In the genomic region with DNA sequence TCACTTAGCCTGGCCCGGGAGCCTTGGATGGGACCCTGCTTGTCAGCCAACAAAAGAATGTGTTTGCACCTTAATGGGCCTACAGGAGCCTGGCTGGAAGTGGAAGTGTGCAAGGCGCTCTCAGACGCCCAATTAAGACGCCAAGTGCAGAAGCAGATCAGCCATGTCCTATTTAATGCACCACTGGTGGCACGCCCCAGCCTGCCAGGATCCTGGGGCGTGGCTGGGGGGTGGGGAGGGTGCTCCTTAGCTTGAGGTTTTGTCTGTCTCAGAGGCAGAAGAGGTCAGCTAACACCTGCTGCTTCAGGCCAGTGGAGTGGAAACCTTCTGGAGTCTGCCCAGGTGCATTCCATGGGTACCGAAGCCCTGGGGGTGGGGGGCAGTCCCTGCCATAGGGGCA, we compare ENCODE assay signal across 19 mouse cellular contexts. TPM values are rescaled to one million over a fixed set of nuclear protein-coding genes. Genes with fewer than 3 reads are reported as not detected.
A peak's percentile ranks its signal among the peaks of the same experiment; 100 is the strongest.
DNase-seq lines count a peak whose midpoint lies in the region; ATAC-seq and TF ChIP-seq lines count a peak whose summit lies in the region.
"Had no signal": no experiment of that assay in that cellular context is flagged by ENCODE, and none has a peak within 500 bp of the region (broad histone marks: within the 10 kb centered on the region; RNA-seq: fewer than 3 reads in every experiment).

No protein-coding gene starts in this region.

- no peak for DNase-seq in forebrain, embryonic 10.5 days (ENCODE audit: extremely low spot score, low spot score)
- DNase-seq in midbrain, postnatal 0 days (ENCODE audit: low spot score): no peak
- peak; percentile 38 for DNase-seq in MN1 (ENCODE audit: low spot score)
- peak; percentile 63 to 79 for DNase-seq in kidney, postnatal 4 days
- DNase-seq in left cerebral cortex, adult 2 months (ENCODE audit: extremely low spot score in 1 of 2, low spot score in 2 of 2): no peak
- DNase-seq: adrenal gland, adult 2 months; B cell, adult 2 months; cerebellum, postnatal 14 days; gastrocnemius, postnatal 25 days; liver, embryonic 13.5 days; lung, postnatal 36 days; midbrain, embryonic 14.5 days had no signal

- TF ChIP-seq CTCF in midbrain, postnatal 0 days (IDR thresholded peaks at IDR 0.05): no peak
- TF ChIP-seq CTCF in left cerebral cortex, adult 2 months (IDR thresholded peaks at IDR 0.05): no peak

- peaks cover 16% of the 10 kb centered on the region; the same call in 1 of the 2 replicates for H3K27me3 ChIP-seq in forebrain, embryonic 10.5 days (ENCODE audit: poor library complexity, severe bottlenecking)
- no peaks in the 10 kb centered on the region for H3K27me3 ChIP-seq in forebrain, embryonic 16.5 days (replicated peaks; ENCODE audit: control insufficient read depth, insufficient read depth, low read length)
- H3K27me3 ChIP-seq in midbrain, postnatal 0 days (ENCODE audit: insufficient read depth, low read length): no peaks in the 10 kb centered on the region
- no peaks in the 10 kb centered on the region for H3K27me3 ChIP-seq in midbrain, embryonic 15.5 days (replicated peaks)
- H3K27me3 ChIP-seq in intestine, embryonic 15.5 days (replicated peaks): no peaks in the 10 kb centered on the region
- H3K27me3 ChIP-seq: embryonic facial prominence, embryonic 12.5 days; liver, embryonic 13.5 days; Patski; stomach, embryonic 15.5 days had no signal

- peaks cover 32% of the 10 kb centered on the region for H3K36me3 ChIP-seq in forebrain, embryonic 10.5 days (replicated peaks)
- H3K36me3 ChIP-seq in forebrain, embryonic 16.5 days (ENCODE audit: control insufficient read depth, insufficient read depth): no peaks in the 10 kb centered on the region; the same call in 1 of the 2 replicates
- H3K36me3 ChIP-seq in midbrain, postnatal 0 days (ENCODE audit: insufficient read depth, low read length): peaks cover 16% of the 10 kb centered on the region
- no peaks in the 10 kb centered on the region; the same call in 1 of the 2 replicates for H3K36me3 ChIP-seq in midbrain, embryonic 15.5 days (replicated peaks)
- no peaks in the 10 kb centered on the region for H3K36me3 ChIP-seq in intestine, embryonic 15.5 days
- H3K36me3 ChIP-seq: embryonic facial prominence, embryonic 12.5 days; stomach, embryonic 15.5 days had no signal

- H3K4me2 ChIP-seq in forebrain, embryonic 16.5 days (ENCODE audit: low read length): no peak overlapping the region
- no peak overlapping the region for H3K4me2 ChIP-seq in midbrain, postnatal 0 days (ENCODE audit: low read depth, low read length, poor library complexity, severe bottlenecking)
- H3K4me2 ChIP-seq in midbrain, embryonic 15.5 days: no peak overlapping the region
- no peak overlapping the region for H3K4me2 ChIP-seq in intestine, embryonic 15.5 days (replicated peaks)
- H3K4me2 ChIP-seq: embryonic facial prominence, embryonic 12.5 days; liver, embryonic 13.5 days; stomach, embryonic 15.5 days had no signal

- no peaks in the 10 kb centered on the region for H3K9me3 ChIP-seq in forebrain, embryonic 10.5 days
- H3K9me3 ChIP-seq in forebrain, embryonic 16.5 days (ENCODE audit: control insufficient read depth, low read length): no peaks in the 10 kb centered on the region
- no peaks in the 10 kb centered on the region for H3K9me3 ChIP-seq in midbrain, postnatal 0 days (ENCODE audit: low read length)
- H3K9me3 ChIP-seq in midbrain, embryonic 15.5 days: no peaks in the 10 kb centered on the region
- H3K9me3 ChIP-seq in intestine, embryonic 15.5 days: no peaks in the 10 kb centered on the region
- H3K9me3 ChIP-seq: embryonic facial prominence, embryonic 12.5 days; hindbrain, embryonic 10.5 days; liver, embryonic 13.5 days; stomach, embryonic 15.5 days had no signal

- WGBS in forebrain, embryonic 10.5 days: 25% methylated on average over 7 of the region's 7 CpGs
- WGBS in forebrain, embryonic 16.5 days: 21% methylated on average over 7 of the region's 7 CpGs
- 45% methylated on average over 7 of the region's 7 CpGs for WGBS in midbrain, postnatal 0 days
- 31% methylated on average over 7 of the region's 7 CpGs for WGBS in midbrain, embryonic 15.5 days
- 51% methylated on average over 7 of the region's 7 CpGs for WGBS in intestine, embryonic 15.5 days

- H3K4me3 ChIP-seq in forebrain, embryonic 10.5 days: no peak overlapping the region
- no peak overlapping the region for H3K4me3 ChIP-seq in forebrain, embryonic 16.5 days (replicated peaks; ENCODE audit: low read length)
- H3K4me3 ChIP-seq in midbrain, postnatal 0 days (ENCODE audit: low read depth, low read length): no peak overlapping the region
- H3K4me3 ChIP-seq in midbrain, embryonic 15.5 days: no peak overlapping the region
- no peak overlapping the region for H3K4me3 ChIP-seq in intestine, embryonic 15.5 days (replicated peaks)
- no peak overlapping the region for H3K4me3 ChIP-seq in left cerebral cortex, adult 2 months
- H3K4me3 ChIP-seq: embryonic facial prominence, embryonic 12.5 days; hindbrain, embryonic 10.5 days; liver, embryonic 13.5 days; stomach, embryonic 15.5 days had no signal

- no peak for ATAC-seq in forebrain, embryonic 16.5 days
- ATAC-seq in midbrain, postnatal 0 days (ENCODE audit: low FRiP score): no peak
- no peak for ATAC-seq in midbrain, embryonic 15.5 days (replicated peaks)
- no peak for ATAC-seq in intestine, embryonic 15.5 days
- ATAC-seq: Patski had no signal

- H3K9ac ChIP-seq in forebrain, embryonic 16.5 days (replicated peaks; ENCODE audit: low read depth, low read length): no peak overlapping the region
- 0 out of 2 replicates have a peak overlapping the region, but pooled peaks have one; percentile 29 for H3K9ac ChIP-seq in midbrain, postnatal 0 days (replicated peaks; ENCODE audit: low read length, poor library complexity, severe bottlenecking)
- H3K9ac ChIP-seq in midbrain, embryonic 15.5 days: no peak overlapping the region
- H3K9ac ChIP-seq in intestine, embryonic 15.5 days: no peak overlapping the region
- H3K9ac ChIP-seq: embryonic facial prominence, embryonic 12.5 days; liver, embryonic 13.5 days; stomach, embryonic 15.5 days had no signal

- peaks cover 28% of the 10 kb centered on the region for H3K4me1 ChIP-seq in forebrain, embryonic 10.5 days
- H3K4me1 ChIP-seq in forebrain, embryonic 16.5 days (replicated peaks; ENCODE audit: control insufficient read depth, insufficient read depth, low read length): peaks cover 5% of the 10 kb centered on the region; the same call in 1 of the 2 replicates
- no peaks in the 10 kb centered on the region for H3K4me1 ChIP-seq in midbrain, postnatal 0 days (ENCODE audit: insufficient read depth, low read length)
- peaks cover 5% of the 10 kb centered on the region for H3K4me1 ChIP-seq in midbrain, embryonic 15.5 days
- no peaks in the 10 kb centered on the region for H3K4me1 ChIP-seq in intestine, embryonic 15.5 days (replicated peaks)
- H3K4me1 ChIP-seq: stomach, embryonic 15.5 days had no signal

- intact Hi-C loops in left cerebral cortex, adult 2 months (cut with DNase I): no loop called here

- H3K27ac ChIP-seq in forebrain, embryonic 10.5 days: peak overlapping the region; percentile 6; the same call in 1 of the 2 replicates
- H3K27ac ChIP-seq in forebrain, embryonic 16.5 days (ENCODE audit: low read length): no peak overlapping the region
- H3K27ac ChIP-seq in midbrain, postnatal 0 days (ENCODE audit: low read depth, low read length): no peak overlapping the region
- H3K27ac ChIP-seq in midbrain, embryonic 15.5 days: no peak overlapping the region
- H3K27ac ChIP-seq in intestine, embryonic 15.5 days: no peak overlapping the region
- no peak overlapping the region for H3K27ac ChIP-seq in left cerebral cortex, adult 2 months
- H3K27ac ChIP-seq: embryonic facial prominence, embryonic 12.5 days; hindbrain, embryonic 10.5 days; liver, embryonic 13.5 days; stomach, embryonic 15.5 days had no signal

RNA-seq across cellular contexts. Expression of a gene that starts 18.8 kb away (rescaled TPM):
- polyA plus RNA-seq in forebrain, embryonic 10.5 days (2016; fragmentation: Nextera tagmentation; extraction: Ambion mirVana): 17.2 and 22.5 TPM in 2 replicates
- polyA plus RNA-seq in forebrain, embryonic 16.5 days (2015; fragmentation: Nextera tagmentation; extraction: Ambion mirVana): 14.1 and 14.6 TPM in 2 replicates
- 9.1 and 12.4 TPM in 2 replicates for total RNA-seq in midbrain, postnatal 0 days (2014; rRNA removed)
- polyA plus RNA-seq in midbrain, postnatal 0 days (2015; fragmentation: Nextera tagmentation; extraction: Ambion mirVana): 20.5 and 21.0 TPM in 2 replicates
- polyA plus RNA-seq in midbrain, embryonic 15.5 days (2015; fragmentation: Nextera tagmentation; extraction: Ambion mirVana): 18.1 and 20.0 TPM in 2 replicates
- 13.8 and 14.0 TPM in 2 replicates for polyA plus RNA-seq in intestine, embryonic 15.5 days (2015; fragmentation: Nextera tagmentation; extraction: Ambion mirVana)
- 1 to 10 TPM; 6.0 to 6.5 TPM for total RNA-seq in left cerebral cortex, adult 2 months (2021)

RNA-seq across cellular contexts. Expression of a gene that starts 19.0 kb away (rescaled TPM):
- polyA plus RNA-seq in forebrain, embryonic 10.5 days (2016; fragmentation: Nextera tagmentation; extraction: Ambion mirVana): 2.3 and 3.1 TPM in 2 replicates
- polyA plus RNA-seq in forebrain, embryonic 16.5 days (2015; fragmentation: Nextera tagmentation; extraction: Ambion mirVana): 2.4 and 3.4 TPM in 2 replicates
- 7.1 and 7.9 TPM in 2 replicates for total RNA-seq in midbrain, postnatal 0 days (2014; rRNA removed)
- 3.0 and 3.8 TPM in 2 replicates for polyA plus RNA-seq in midbrain, postnatal 0 days (2015; fragmentation: Nextera tagmentation; extraction: Ambion mirVana)
- 4.4 and 5.5 TPM in 2 replicates for polyA plus RNA-seq in midbrain, embryonic 15.5 days (2015; fragmentation: Nextera tagmentation; extraction: Ambion mirVana)
- polyA plus RNA-seq in intestine, embryonic 15.5 days (2015; fragmentation: Nextera tagmentation; extraction: Ambion mirVana): 3.2 and 3.4 TPM in 2 replicates
- 10 to 100 TPM in 1 of 2 experiments, 1 to 10 TPM in 1; 7.1 to 10.7 TPM for total RNA-seq in left cerebral cortex, adult 2 months (2021)

RNA-seq across cellular contexts. Expression of a gene that starts 53.0 kb away (rescaled TPM):
- polyA plus RNA-seq in forebrain, embryonic 10.5 days (2016; fragmentation: Nextera tagmentation; extraction: Ambion mirVana): 58.1 and 60.1 TPM in 2 replicates
- polyA plus RNA-seq in forebrain, embryonic 16.5 days (2015; fragmentation: Nextera tagmentation; extraction: Ambion mirVana): 88.8 and 98.1 TPM in 2 replicates
- 62.3 and 74.6 TPM in 2 replicates for total RNA-seq in midbrain, postnatal 0 days (2014; rRNA removed)
- 95.0 and 103 TPM in 2 replicates for polyA plus RNA-seq in midbrain, postnatal 0 days (2015; fragmentation: Nextera tagmentation; extraction: Ambion mirVana)
- 104 and 107 TPM in 2 replicates for polyA plus RNA-seq in midbrain, embryonic 15.5 days (2015; fragmentation: Nextera tagmentation; extraction: Ambion mirVana)
- 89.5 and 97.1 TPM in 2 replicates for polyA plus RNA-seq in intestine, embryonic 15.5 days (2015; fragmentation: Nextera tagmentation; extraction: Ambion mirVana)
- total RNA-seq in left cerebral cortex, adult 2 months (2021): 10 to 100 TPM; 87.2 to 87.6 TPM

RNA-seq across cellular contexts. Expression of a gene that starts 53.5 kb away (rescaled TPM):
- 31.6 and 35.1 TPM in 2 replicates for polyA plus RNA-seq in forebrain, embryonic 10.5 days (2016; fragmentation: Nextera tagmentation; extraction: Ambion mirVana)
- 24.0 and 27.8 TPM in 2 replicates for polyA plus RNA-seq in forebrain, embryonic 16.5 days (2015; fragmentation: Nextera tagmentation; extraction: Ambion mirVana)
- 13.3 and 22.9 TPM in 2 replicates for total RNA-seq in midbrain, postnatal 0 days (2014; rRNA removed)
- polyA plus RNA-seq in midbrain, postnatal 0 days (2015; fragmentation: Nextera tagmentation; extraction: Ambion mirVana): 38.3 and 42.6 TPM in 2 replicates
- polyA plus RNA-seq in midbrain, embryonic 15.5 days (2015; fragmentation: Nextera tagmentation; extraction: Ambion mirVana): 34.0 and 35.5 TPM in 2 replicates
- polyA plus RNA-seq in intestine, embryonic 15.5 days (2015; fragmentation: Nextera tagmentation; extraction: Ambion mirVana): 25.4 and 25.8 TPM in 2 replicates
- 10 to 100 TPM; 18.2 to 22.5 TPM for total RNA-seq in left cerebral cortex, adult 2 months (2021)

Comparison
In these comparisons a context has a peak if more than half of its experiments do, and no peak if none do; other contexts are left out.
1. DNase-seq: peak in MN1 (single experiment) and kidney, postnatal 4 days (2 of 2); none in forebrain, embryonic 10.5 days (single experiment), midbrain, postnatal 0 days (single experiment) and left cerebral cortex, adult 2 months (0 of 2).